In the genomic region with DNA sequence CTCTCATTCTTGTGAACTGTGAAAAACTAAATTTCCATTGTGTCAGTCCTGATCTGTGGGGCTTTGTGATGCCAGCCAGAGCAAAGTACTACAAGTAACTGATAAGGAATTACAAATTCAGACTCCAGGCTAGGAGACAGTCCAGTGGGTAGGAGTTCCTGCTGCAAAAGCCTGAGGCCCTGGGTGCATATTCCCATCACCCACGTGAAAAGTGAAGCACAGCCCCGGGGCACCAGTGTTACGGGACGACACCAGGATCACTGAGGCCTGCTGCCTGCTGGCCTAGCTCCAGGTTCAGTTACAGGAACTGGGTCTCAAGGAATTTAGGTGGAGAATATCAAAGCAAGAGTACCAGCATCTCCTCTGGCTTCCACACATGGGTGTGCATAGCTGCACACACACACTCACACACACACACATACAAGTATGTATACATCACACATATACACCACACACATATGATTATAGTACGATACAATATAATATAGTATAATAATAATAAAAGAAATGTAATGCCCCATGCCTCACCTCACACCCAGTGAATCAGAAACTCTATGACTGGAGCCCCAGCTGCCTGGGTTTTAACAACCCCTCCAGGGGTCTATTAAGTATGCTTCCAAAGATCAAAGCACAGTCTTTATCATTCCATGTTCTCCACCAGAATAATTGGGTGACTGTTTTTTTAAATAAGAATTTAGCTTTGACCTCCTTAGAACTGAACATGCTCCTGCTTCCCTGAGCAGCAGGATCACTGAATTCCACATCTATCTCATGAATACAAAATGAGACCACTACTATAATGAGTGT, we compare ENCODE assay signal across 9 mouse cellular contexts.
DNase-seq lines count a peak whose midpoint lies in the region; ATAC-seq and TF ChIP-seq lines count a peak whose summit lies in the region.
"Had no signal": no experiment of that assay in that cellular context is flagged by ENCODE, and none has a peak within 500 bp of the region (broad histone marks: within the 10 kb centered on the region; RNA-seq: fewer than 3 reads in every experiment).

No protein-coding gene starts in this region.

- H3K36me3 ChIP-seq in hindbrain, embryonic 10.5 days: no peaks in the 10 kb centered on the region
- H3K36me3 ChIP-seq in hindbrain, embryonic 14.5 days (replicated peaks; ENCODE audit: control insufficient read depth, insufficient read depth): no peaks in the 10 kb centered on the region
- no peaks in the 10 kb centered on the region for H3K36me3 ChIP-seq in ES-E14 (ENCODE audit: control insufficient read depth, insufficient read depth, low read length, poor library complexity, severe bottlenecking)
- no peaks in the 10 kb centered on the region for H3K36me3 ChIP-seq in embryonic facial prominence, embryonic 11.5 days (replicated peaks; ENCODE audit: control insufficient read depth, insufficient read depth, low read depth, low read length)
- H3K36me3 ChIP-seq: embryonic facial prominence, embryonic 15.5 days had no signal

- peaks cover 8% of the 10 kb centered on the region for H3K4me1 ChIP-seq in hindbrain, embryonic 10.5 days (replicated peaks)
- H3K4me1 ChIP-seq in hindbrain, embryonic 14.5 days (replicated peaks; ENCODE audit: control insufficient read depth, insufficient read depth, low read length): peaks cover 10% of the 10 kb centered on the region; the same call in 1 of the 2 replicates
- peaks cover 0 to 4% of the 10 kb centered on the region in 2 experiments; a peak in 1 of 4 replicates for H3K4me1 ChIP-seq in ES-E14 (ENCODE audit: control insufficient read depth in 2 of 2, insufficient read depth in 2 of 2, low read length in 2 of 2, poor library complexity in 1 of 2)
- H3K4me1 ChIP-seq in embryonic facial prominence, embryonic 11.5 days (ENCODE audit: control insufficient read depth, insufficient read depth, low read length): no peaks in the 10 kb centered on the region
- H3K4me1 ChIP-seq: embryonic facial prominence, embryonic 15.5 days had no signal

- no peak overlapping the region for H3K27ac ChIP-seq in hindbrain, embryonic 10.5 days
- H3K27ac ChIP-seq in hindbrain, embryonic 14.5 days: no peak overlapping the region
- no peak overlapping the region for H3K27ac ChIP-seq in ES-E14 (ENCODE audit: insufficient read depth, low read depth, low read length, poor library complexity, severe bottlenecking)
- no peak overlapping the region for H3K27ac ChIP-seq in embryonic facial prominence, embryonic 11.5 days (replicated peaks; ENCODE audit: low read depth, low read length)
- H3K27ac ChIP-seq: embryonic facial prominence, embryonic 15.5 days had no signal

- in situ Hi-C loops in ES-E14 (cut with MboI; ENCODE audit: low sequenced_read_pairs in 2 of 2, unreplicated experiment in 2 of 2): no loop called here

- no peak overlapping the region for H3K4me3 ChIP-seq in hindbrain, embryonic 10.5 days
- H3K4me3 ChIP-seq in hindbrain, embryonic 14.5 days (replicated peaks; ENCODE audit: low read length): no peak overlapping the region
- H3K4me3 ChIP-seq in ES-E14 (ENCODE audit: insufficient read depth in 1 of 2, low read depth in 1 of 2, low read length in 2 of 2, poor library complexity in 1 of 2, severe bottlenecking in 1 of 2): no peak overlapping the region
- H3K4me3 ChIP-seq in embryonic facial prominence, embryonic 11.5 days (ENCODE audit: low read depth, low read length): no peak overlapping the region

- no peaks in the 10 kb centered on the region for H3K27me3 ChIP-seq in hindbrain, embryonic 10.5 days (ENCODE audit: insufficient read depth, poor library complexity, severe bottlenecking)
- H3K27me3 ChIP-seq in hindbrain, embryonic 14.5 days (ENCODE audit: control insufficient read depth, insufficient read depth, low read length): no peaks in the 10 kb centered on the region
- H3K27me3 ChIP-seq in embryonic facial prominence, embryonic 11.5 days (ENCODE audit: control insufficient read depth, insufficient read depth, low read length): no peaks in the 10 kb centered on the region
- H3K27me3 ChIP-seq: embryonic facial prominence, embryonic 15.5 days had no signal

- no peak for ATAC-seq in hindbrain, embryonic 14.5 days (ENCODE audit: low FRiP score)
- 0 out of 2 replicates have a peak, but pooled peaks have one; percentile 48 for ATAC-seq in embryonic facial prominence, embryonic 11.5 days (replicated peaks; ENCODE audit: insufficient number of reproducible peaks, low FRiP score, low TSS enrichment, low read depth)

- DNase-seq in hindbrain, embryonic 10.5 days (ENCODE audit: low spot score): peak; percentile 7
- no peak for DNase-seq in hindbrain, embryonic 14.5 days (ENCODE audit: low spot score)
- DNase-seq in ES-E14 (ENCODE audit: low read depth, low spot score): peak; percentile 12
- no peak for DNase-seq in embryonic facial prominence, embryonic 11.5 days (ENCODE audit: low spot score)
- peak; percentile 11 to 35 for DNase-seq in kidney, postnatal 4 days
- no peak for DNase-seq in adrenal gland, adult 2 months
- no peak for DNase-seq in left cerebral cortex, adult 11 months (ENCODE audit: low spot score)
- no peak for DNase-seq in urinary bladder, postnatal 25 days (ENCODE audit: low spot score)

- H3K9ac ChIP-seq in hindbrain, embryonic 14.5 days: no peak overlapping the region
- H3K9ac ChIP-seq in ES-E14 (ENCODE audit: insufficient read depth, low read depth, low read length, poor library complexity, severe bottlenecking): no peak overlapping the region
- H3K9ac ChIP-seq in embryonic facial prominence, embryonic 11.5 days (replicated peaks; ENCODE audit: low read length): no peak overlapping the region
- H3K9ac ChIP-seq: embryonic facial prominence, embryonic 15.5 days had no signal

- H3K4me2 ChIP-seq in hindbrain, embryonic 14.5 days (replicated peaks): no peak overlapping the region
- H3K4me2 ChIP-seq in embryonic facial prominence, embryonic 11.5 days (ENCODE audit: low read depth, low read length): no peak overlapping the region

- H3K9me3 ChIP-seq in hindbrain, embryonic 10.5 days: no peaks in the 10 kb centered on the region
- no peaks in the 10 kb centered on the region for H3K9me3 ChIP-seq in hindbrain, embryonic 14.5 days (ENCODE audit: control insufficient read depth, low read length)
- H3K9me3 ChIP-seq in ES-E14 (ENCODE audit: control insufficient read depth, insufficient read depth, low read depth, low read length): no peaks in the 10 kb centered on the region
- H3K9me3 ChIP-seq in embryonic facial prominence, embryonic 11.5 days (replicated peaks; ENCODE audit: control insufficient read depth, low read length): no peaks in the 10 kb centered on the region
- H3K9me3 ChIP-seq: embryonic facial prominence, embryonic 15.5 days had no signal

- 44% methylated on average over 5 of the region's 5 CpGs for WGBS in hindbrain, embryonic 10.5 days
- 35% methylated on average over 5 of the region's 5 CpGs for WGBS in hindbrain, embryonic 14.5 days
- WGBS in embryonic facial prominence, embryonic 11.5 days: 43% methylated on average over 5 of the region's 5 CpGs

TF ChIP-seq in ES-E14, 5 proteins besides CTCF, POLR2A, EP300 and RAD21:
- TF ChIP-seq CHD2 (IDR thresholded peaks at IDR 0.05; ENCODE audit: low read depth, low read length) (no peak), MAFK (IDR thresholded peaks at IDR 0.05; ENCODE audit: insufficient read depth, low read depth, low read length) (no peak)
TF ChIP-seq in ES-E14: peak in this region for 0.

Comparison
In these comparisons a context has a peak if more than half of its experiments do, and no peak if none do; other contexts are left out.
1. DNase-seq: peak in hindbrain, embryonic 10.5 days (single experiment), ES-E14 (single experiment) and kidney, postnatal 4 days (2 of 2); none in hindbrain, embryonic 14.5 days (single experiment), embryonic facial prominence, embryonic 11.5 days (single experiment), adrenal gland, adult 2 months (single experiment), left cerebral cortex, adult 11 months (single experiment) and urinary bladder, postnatal 25 days (single experiment).